Mouse (Mus musculus): ENCODE data around the gene Bgn.

The Bgn gene

DNA sequence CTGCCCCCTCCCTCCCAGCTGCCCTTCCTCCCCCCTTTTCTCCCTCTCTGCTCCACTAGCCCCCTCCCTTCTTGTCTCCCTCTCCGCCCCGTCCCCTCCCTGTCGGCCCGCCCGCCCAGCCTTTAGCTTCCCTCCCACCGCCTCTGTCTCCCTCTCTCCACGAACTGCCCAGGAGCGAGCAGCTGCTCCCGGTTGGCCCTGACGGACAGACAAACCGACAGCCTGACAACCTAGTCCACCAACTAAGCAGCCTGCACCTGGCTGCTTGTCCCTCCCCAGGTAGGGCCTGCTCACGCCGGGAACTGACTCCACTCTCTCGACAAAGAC lies at the start of gene Bgn:
TSS of gene Bgn (plus strand) at position 119 of the 327 bp plus-strand sequence.
- no peak for DNase-seq (ENCODE audit: low spot score)

DNA sequence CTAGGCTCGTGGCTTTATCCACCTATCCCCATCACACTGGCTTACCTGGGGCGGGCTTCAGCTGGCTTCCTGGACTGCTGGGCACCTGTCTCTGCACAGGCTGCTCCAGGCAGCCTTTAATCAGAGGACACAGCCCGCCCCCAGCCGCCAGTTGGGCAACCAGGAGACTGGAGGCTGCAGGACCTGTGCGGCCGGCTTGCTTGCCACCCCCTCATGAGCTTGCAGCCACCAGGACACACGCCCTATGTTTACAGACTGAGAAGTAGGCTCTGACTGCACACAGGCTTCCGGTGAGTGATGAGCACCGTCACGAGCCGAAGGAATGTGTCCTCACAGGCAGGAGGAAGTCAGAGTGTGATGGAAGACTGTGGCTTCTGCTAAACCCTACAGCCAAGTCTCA lies 48.1 kb upstream of the Bgn start, which contains the start of gene Trex2:
TSS of gene Trex2 (minus strand) at position 93 of the 400 bp plus-strand sequence.
- no peak for DNase-seq (ENCODE audit: low spot score)

DNA sequence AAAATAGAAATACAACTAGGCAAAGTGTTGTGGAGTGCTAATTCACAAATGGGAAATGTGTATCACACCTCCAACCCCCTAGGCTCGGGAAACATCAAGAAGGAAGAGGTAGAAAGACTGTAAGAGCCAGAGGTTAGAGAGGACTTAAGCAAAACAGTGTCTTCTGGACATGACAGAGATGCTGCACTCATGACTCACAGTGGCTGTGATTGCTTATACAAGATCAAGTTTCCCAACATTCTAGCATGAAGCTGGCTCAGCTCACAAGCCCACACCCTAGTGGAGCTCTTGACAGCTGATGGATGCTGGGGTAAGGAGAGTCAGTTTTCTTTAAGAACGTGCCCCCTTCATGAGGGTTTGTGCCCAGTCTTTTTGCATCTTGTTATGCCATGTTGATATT lies 42.0 kb upstream of the Bgn start:
- no peak for DNase-seq (ENCODE audit: low spot score)

- DNase-seq (ENCODE audit: low spot score), result peak; percentile 38
Observed at GRCm38 (mm10) chrX:73451949-73452348, 31.5 kb upstream of the Bgn start.

DNA sequence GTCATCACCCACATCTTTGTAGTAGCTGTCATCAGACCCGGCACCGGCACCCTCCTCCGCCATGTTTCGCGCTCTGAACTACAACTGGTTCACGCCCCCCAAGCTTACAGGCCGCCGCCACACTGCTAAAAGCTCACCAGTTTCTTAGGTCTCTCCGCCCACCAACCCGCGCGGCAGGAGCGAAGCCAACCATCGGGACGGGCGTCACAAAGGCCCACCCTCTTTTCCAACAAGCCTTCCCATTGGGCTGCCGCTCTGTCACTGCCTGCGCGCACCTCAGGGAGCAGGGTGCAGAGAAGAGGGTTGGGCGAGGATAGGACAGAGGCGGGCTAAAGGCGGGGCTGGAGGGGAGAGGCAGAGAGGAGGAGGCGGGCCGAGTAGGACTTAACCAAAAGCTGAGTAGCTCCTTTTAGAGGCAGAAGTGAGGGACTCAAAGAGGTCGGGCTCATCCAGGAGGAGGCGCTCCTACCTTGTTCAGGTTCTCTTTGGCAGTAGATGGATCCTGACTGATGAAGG lies 24.5 kb upstream of the Bgn start, which contains the start of gene Haus7:
TSS of gene Haus7 (minus strand) at position 168 of the 516 bp plus-strand sequence.
- peak; percentile 87 for DNase-seq (ENCODE audit: low spot score)

DNA sequence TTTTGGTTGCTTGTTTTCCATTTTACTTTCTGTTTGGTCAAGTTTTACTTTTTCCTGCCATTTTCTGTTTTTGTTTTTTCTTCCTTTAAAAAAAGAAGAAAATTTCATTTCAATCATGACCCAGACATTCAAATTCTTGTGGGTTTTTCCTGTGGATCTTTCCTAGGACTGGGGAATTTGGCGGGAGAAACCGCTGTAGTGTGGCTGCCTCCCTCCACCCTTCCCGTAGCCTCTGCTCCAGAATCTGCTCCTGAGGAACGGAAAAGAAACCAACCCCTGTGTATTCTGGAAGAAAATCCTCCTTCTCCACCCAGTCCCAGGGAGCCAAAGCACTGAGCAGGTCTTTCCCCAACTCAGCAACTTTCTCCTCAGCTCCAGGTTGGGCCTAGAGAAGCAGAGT lies 22.6 kb upstream of the Bgn start:
- no peak for DNase-seq (ENCODE audit: low spot score)

DNA sequence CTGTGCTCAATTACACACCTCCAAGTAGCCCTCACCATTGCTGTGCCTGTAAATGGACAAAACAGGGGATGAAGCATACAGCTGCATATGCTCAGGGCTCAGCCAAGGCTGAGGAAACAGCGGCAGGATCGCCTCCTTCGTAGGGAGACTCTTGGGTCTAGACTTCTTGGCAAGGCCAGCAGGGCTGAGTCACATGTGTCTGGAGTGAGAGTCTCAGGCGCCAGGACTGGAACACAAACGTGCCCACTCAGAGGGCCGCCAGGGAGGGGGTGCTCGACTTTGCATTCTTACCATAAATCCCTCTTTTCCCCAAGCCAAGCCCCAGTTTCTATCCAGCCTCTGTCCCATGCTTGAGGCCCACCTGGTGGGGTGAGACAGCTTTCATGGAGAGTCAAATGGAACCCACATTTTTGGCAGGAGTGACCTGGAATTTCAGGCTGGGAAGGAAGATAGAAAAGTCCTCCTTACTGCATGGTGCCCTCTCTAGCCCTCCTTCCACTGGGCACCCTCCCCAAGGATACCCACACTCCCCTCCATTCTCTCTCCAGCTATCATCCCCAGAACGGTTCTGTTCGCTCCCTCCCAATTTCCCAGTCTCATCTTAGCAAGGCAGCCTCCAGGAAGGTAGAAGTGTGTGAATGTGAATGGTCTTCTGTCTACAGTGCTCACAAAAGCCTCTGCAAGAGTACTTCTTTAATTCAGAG lies 17.8 kb upstream of the Bgn start:
- DNase-seq (ENCODE audit: low spot score), result no peak

DNA sequence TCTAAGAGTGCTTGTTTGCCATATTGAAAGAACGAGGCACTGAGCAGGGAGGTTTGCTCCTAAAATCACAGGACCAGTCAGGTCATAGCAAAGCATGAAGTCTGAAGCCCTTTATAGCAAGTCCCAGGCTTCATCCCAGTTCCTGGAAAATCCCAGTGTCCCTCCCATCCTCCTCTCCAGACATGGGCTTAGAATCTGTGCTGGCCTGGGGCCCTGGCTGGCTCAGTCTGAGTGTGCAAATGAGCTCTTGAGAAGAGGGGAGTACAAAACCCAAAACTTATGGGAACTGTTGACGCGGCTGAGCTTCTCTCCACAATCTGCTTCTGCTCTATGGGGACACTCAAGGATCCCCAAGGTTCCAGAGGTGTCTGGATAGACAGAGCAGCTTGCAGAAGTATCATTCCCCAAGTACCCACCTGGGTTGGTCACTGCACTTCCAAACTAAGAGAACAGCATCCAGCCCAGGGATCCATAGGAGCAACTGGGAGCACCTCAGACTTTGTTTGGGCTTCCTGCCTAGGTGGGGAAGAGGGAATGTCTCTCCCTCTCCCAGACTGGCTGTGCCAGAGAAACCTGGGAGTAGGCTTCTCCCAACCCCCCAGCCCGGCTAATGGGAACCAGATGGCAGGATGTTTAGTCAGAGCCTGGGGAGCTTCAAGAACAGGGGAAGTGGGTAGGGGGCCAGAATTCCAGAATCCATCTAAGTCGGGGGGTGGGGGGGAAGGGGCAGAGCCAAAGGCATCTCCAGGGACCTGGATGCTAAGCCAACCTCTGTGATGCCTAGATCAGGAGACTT lies 15.8 kb upstream of the Bgn start:
- no peak for DNase-seq (ENCODE audit: low spot score)

GRCm38 (mm10) chrX:73468330-73468729 lies 15.1 kb upstream of the Bgn start:
- no peak for DNase-seq (ENCODE audit: low spot score)

DNA sequence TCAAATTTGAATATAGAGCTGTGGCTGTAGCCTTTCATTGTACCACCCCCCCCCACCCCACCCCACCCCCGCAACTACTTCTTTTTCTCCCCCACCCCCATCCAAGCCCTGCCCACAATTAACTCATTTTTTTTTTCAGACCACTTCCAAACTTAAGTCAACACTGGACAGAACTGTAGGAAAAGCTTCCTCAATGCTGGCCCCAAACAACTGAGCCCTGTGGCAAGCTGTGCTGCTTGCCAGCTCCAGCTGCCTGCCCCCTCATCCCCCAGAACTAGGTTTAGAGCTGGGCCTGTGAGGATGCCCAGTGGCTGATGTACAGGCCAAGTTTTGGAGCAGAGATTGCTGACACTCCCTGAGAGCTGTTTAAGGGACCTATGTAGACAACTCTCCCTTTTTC lies 14.7 kb upstream of the Bgn start:
- no peak for DNase-seq (ENCODE audit: low spot score)

DNA sequence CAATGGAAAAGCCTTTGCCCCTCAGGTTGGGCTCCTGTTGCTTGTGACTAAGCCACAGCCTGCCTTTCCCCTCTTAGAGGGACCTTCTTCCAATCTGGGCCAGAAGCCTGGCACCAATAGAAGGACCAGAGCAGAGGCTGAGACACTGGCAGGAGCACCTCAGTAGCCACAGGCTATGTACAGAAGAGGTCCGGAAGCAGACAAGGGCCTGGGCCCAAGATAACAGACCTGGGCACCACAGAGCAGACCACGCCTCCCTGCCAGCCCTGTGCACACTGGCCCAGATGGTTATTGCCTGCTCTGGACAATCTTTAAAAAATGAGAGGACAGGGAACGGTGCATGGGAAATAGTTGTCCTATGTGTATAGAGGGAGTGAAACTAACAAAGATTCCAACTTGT lies 11.6 kb upstream of the Bgn start:
- no peak for DNase-seq (ENCODE audit: low spot score)

DNA sequence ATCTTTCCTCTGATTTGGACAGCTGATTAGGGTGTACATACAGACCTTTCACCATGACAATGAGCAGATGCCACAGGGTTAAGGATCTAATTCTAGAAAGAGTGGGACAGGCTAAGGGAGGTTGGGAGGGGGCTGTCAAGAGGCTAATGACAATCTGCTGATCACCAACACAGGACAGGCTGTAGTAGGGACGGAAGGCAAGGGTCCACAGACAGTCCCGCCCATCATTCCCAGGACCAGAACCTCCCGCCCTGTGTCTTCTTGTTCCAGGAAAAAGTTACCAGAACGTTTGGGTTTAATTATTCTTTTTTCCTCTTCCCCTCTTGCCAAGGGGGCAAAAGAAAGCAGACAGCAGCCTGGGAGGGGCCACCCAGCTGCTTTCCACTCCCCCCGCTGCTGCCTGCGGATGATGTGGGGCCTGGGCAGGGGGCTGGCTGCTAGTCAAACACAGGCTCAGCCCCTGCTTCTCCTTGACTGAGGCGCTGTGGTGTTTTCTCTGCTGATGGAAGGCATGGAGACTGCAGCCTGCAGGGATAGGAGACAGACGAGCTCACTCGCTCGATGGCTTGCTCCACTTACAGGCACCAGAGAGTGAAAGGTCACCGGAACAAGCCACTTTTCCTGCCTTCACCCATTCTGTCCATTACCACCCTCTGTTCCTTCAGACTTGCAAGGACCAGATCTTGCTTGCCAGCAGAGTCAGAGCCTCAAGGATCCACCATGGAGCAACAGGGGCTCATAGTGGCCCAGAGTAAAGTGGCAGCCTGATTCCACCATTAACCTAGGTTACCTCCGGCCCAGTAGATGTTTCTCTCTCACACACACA lies 8.8 kb upstream of the Bgn start:
- no peak for DNase-seq (ENCODE audit: low spot score)

DNA sequence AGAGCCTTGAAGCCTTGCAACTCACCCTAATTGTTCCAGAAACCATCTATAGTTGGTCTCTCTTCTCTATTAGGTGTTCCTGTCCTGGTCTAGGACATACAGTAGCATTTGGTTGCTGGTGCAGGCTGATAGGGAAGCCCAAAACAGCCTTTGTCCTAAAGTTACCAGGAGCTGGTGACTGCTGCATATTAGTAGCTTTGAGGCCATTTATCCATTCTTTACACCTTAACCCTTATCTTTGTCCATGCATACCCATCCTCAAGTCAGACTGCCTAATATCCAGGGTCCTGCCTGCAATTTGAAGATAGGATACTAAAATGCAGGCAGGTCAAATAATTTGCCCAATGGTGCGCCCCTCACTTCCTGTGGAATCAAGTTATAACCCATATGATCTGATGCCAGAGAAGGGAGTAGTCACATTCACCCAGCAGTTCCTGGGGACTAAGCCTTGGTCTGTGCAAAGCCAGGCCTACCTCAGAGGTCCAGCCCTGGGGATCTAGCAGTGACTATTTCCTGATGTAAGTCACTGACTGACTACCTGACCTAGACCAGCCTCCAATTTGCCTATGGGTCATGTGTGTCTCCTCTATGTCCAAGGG lies 7.6 kb upstream of the Bgn start:
- no peak for DNase-seq (ENCODE audit: low spot score)

DNA sequence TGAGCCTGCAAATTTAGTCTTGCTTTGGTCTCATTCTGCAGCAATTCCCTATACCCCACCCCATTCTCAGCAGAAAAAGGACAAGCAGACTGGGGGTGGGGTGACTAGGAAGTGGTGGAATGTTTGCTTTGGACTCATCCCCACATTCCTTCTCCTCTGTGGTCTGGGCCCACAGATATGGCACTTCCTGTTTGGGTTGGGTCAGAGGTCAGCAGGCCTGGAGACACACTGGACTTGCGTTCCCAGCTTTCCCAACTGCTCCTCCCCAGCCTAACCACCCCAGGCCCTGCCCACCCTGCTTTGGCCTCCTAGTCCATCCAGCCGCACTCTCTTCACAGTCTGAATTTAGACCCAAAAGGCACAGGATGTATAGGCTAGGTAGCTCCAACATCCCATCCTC lies 6.8 kb upstream of the Bgn start:
- no peak for DNase-seq (ENCODE audit: low spot score)

DNA sequence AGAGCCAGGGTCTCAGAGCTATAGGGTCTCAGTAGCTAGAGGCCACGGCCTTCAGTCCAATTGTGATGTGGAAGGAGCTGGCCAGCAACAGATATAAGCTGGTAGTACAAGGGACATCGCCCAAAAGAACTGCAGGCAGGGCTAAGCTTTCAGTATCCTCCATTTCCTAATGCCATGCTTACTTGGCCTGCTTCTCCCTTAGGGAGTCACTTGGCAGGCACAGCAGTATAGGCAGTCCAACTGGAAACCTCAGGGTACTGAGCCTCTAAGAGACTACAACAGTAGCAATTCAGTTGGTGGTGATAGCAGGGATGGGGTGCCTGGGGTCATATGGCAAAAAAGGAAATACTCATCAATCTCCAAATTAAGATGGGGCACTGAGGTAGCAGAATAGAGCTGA lies 5.9 kb upstream of the Bgn start:
- DNase-seq (ENCODE audit: low spot score), result no peak

DNA sequence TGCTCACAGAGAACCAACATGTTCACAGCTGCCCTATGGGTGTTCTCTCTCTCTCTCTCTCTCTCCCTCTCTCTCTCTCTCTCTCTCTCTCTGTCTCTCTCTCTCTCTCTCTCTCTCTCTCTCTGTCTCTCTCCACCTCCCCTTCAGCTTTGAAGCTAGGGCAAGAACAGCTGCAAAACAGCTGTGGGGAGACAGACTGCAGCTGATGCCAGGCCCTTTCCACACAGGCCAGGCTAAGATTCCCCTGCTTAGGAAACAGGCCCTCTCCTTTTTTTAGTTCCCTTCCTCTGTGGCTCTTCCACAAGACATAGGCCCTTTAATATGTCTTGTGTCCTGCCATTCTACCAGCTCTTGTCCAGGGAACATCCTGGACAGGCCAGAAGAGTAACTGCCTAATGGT lies 3.7 kb upstream of the Bgn start:
- no peak for DNase-seq (ENCODE audit: low spot score)

- no peak for DNase-seq (ENCODE audit: low spot score)
Observed at GRCm38 (mm10) chrX:73480334-73480733, 3.1 kb upstream of the Bgn start.

GRCm38 (mm10) chrX:73482643-73483483 lies 539 bp upstream of the Bgn start:
- no peak for DNase-seq (ENCODE audit: low spot score)

DNA sequence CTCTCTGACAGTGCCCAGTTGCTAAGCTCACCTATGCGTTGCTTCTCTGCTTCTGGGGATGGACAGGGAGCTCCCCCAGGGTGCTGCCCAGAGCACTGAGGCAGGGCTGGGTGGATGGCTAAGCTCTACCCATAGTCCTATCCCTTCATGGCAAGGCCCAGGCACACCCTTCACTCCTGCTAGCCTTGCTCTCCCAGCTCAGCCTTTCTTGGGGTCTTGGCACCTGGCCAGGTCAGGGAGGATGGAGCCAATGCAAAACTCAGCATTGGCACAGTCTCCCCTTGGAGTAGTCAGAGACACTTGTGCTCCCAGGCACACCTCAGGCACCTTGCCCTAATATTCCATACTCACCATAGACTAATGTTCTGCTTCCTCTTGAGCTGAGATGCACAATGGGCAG lies 674 bp downstream of the Bgn start:
- DNase-seq (ENCODE audit: low spot score), result no peak

DNA sequence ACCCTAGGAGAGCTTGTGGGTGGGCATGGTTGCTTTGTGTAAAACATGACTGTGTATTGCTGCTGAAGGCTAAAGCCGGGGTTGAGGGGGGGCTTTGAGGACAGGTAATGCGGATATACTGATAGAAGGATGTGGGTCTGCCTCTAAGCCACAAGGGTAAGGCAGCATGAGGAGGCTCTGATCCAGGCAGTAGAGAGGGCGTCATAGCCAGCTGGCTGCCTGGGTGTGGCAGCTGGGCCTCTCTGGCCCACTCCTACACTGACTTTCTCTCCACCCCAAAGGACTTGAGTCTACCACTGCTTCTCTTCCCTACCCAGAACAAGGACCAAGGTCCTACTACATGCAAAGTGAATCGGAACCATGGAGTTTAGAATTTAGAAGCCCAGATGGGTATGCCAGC lies 1.5 kb downstream of the Bgn start:
- no peak for DNase-seq (ENCODE audit: low spot score)

DNA sequence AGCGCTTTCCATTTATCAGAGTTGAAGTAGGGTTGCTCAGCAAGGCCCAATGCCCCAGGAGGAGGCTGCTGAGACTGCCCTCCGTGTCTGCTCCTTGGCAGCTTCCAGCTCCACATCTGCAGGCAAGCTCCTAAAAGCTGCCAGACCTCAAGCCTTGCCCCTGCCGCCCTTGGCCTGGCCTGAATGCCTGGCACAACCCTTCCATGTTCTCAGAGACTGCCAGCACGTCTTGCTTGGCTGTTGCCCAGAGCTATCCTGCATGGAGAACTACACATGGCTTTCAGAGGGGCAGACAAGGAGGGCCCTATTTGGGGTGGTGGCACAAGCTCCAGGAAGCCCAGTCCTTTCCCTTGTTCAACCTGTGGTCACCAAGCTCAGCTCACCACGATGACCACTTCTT lies 3.5 kb downstream of the Bgn start:
- no peak for DNase-seq (ENCODE audit: low spot score)
